Mouse (Mus musculus): ENCODE data around the gene Prdm4. TPM values are rescaled to one million over a fixed set of nuclear protein-coding genes. Genes with fewer than 3 reads are reported as not detected.

Gene Prdm4
- 33.5 and 49.2 TPM in 2 replicates for polyA plus RNA-seq (2012; rRNA removed)

DNA sequence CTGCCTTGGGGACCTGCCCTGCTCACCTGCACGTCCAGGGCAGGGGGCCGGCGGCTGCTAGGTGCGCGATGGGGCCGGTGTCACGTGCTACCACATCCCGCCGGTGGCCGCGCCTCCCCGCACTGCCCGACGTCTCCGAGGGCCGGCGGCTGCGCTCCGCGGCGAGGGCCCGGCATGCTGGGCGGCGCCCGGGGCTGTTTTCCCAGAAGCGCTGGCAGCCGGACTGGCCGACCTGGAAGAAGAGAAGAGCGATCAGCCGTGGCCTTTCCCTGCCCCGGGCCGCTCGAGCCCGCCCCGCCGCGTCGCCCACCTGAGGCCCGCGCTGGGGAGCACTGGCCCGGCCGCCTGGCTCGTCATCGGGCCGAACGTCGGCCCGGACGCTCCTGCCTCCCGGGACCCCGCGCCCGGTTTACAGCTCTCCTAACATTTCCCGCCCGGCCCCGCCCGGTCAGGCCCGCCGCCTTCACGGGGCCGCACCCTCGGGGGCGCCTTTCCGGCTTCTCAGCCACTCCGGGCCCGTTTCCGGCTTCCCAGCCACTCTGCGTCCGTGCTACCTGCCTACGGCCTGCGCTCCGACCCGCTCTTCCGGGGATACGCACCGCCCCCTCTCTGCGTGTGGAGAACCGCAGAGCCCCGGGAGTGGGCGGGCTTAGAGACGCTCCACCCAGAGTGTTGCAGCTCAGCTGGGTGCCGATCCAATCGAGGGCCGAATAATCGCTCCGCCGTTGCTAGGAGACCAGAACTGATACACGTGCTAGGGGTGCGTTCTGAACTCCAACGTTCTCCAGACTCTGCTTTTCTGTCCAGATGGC lies at the start of gene Prdm4:
Prdm4 (minus strand) TSS at position 645 of the 812 bp plus-strand sequence.

GRCm38 (mm10) chr10:85957464-85957950 lies 40.6 kb upstream of the Prdm4 start, which contains the start of gene Rtcb:
TSS of gene Rtcb (minus strand) at chr10:85957823.

DNA sequence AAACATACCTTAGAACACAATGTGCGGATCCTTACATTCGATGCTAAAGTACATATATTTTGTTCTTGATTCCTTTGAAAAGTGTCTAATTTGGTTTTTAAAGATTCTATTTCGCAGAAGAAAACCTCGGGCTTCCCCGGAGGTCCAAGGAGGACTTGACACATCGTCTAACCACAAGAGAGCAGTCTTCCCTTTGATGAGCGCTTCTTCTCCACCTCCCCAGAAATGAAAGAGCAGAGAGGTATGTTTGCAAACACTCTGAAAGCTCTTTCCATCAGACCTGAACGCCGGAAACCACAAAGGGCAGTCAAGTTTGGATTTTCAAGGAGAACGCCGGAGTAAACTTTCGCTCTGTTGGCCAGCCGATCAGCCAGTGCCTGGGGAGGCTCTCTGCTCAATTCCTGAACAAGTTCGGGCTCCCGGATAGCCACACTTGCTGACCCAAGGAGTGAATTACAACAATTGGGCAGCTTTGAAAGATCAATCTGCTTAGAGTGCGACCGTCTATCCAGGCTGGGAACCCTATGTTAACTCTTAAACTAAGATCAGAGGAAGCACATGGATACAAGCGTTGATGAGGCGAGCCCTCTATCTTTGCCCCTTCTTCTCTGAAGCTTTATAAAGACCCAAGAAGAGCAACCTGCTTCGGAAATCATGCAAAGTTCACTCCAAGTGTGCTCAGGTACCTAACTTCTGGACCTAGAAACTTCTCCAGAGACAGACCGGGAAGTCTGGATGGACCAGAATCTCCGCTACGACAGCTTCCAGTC lies 10.9 kb upstream of the Prdm4 start, which contains the start of gene Ascl4:
Ascl4 (plus strand) TSS at position 6 of the 770 bp plus-strand sequence.

Other genes starting within 250 kb of the Prdm4 start
- 51.5 and 78.9 TPM in 2 replicates for gene Pwp1, start 87.6 kb downstream of the Prdm4 start, polyA plus RNA-seq (2012; rRNA removed)
- gene Ascl4, start 10.5 kb upstream of the Prdm4 start, polyA plus RNA-seq (2012; rRNA removed), result 0.24 and 0.26 TPM in 2 replicates
- 199 and 218 TPM in 2 replicates for gene Rtcb, start 40.7 kb upstream of the Prdm4 start, polyA plus RNA-seq (2012; rRNA removed)
- gene Bpifc, start 94.8 kb upstream of the Prdm4 start, polyA plus RNA-seq (2012; rRNA removed), result 0.02 TPM in 1 of 2 replicates, not detected in the other
- gene Fbxo7, start 104.8 kb upstream of the Prdm4 start, polyA plus RNA-seq (2012; rRNA removed), result 15.5 and 21.6 TPM in 2 replicates

Data from central nervous system, embryonic 11.5 days (tissue).